Mouse (Mus musculus): ENCODE results near the gene Hira.

- TF ChIP-seq GATA1 (IDR thresholded peaks at IDR 0.05; ENCODE audit: low read length) (no peak), TAL1 (IDR thresholded peaks at IDR 0.05; ENCODE audit: low read length) (no peak)
Observed at GRCm38 (mm10) chr16:18952813-18953212, 76.0 kb downstream of the Hira start.

Data from erythroblast, embryonic 14.5 days (primary cell).